Mouse (Mus musculus) MEL (cell line): ENCODE measurements around the gene Asb16. TPM values are rescaled to one million over a fixed set of nuclear protein-coding genes. Genes with fewer than 3 reads are reported as not detected.

Source experiments
- DNase-seq: peaks from one replicate; pipeline ENCODE4 v3.0.0; 2011; ENCODE audit warnings: low read depth, low spot score
- H3K27ac ChIP-seq: 2 replicates; pipeline ENCODE4 v1.5.1; 2012; ENCODE audit warnings: low read depth, mild to moderate bottlenecking, control low read depth, low read length, moderate library complexity; ENCODE audit not compliant: control insufficient read depth
- H3K27me3 ChIP-seq, 2 experiments: fragments of 150-350 bp in 1 of 2; sonication (generic) in 1 of 2; 2 replicates each; pipeline ENCODE4 v1.6.1; 2012; ENCODE audit warnings: low read length in 2 of 2, mild to moderate bottlenecking in 2 of 2, improper control_type of control experiment in 1 of 2, moderate library complexity in 1 of 2; ENCODE audit not compliant: insufficient read depth in 2 of 2, control insufficient read depth in 1 of 2
- H3K36me3 ChIP-seq, 2 experiments: 2 replicates each; pipeline ENCODE4 v1.6.1; 2012 to 2014; ENCODE audit warnings: low read length in 2 of 2, improper control_type of control experiment in 1 of 2, inconsistent platforms in 1 of 2, mild to moderate bottlenecking in 1 of 2; ENCODE audit not compliant: insufficient read depth in 2 of 2, control insufficient read depth in 1 of 2
- H3K4me1 ChIP-seq, 2 experiments: fragments of 150-350 bp in 1 of 2; sonication (generic) in 1 of 2; 2 replicates each; pipeline ENCODE4 v1.6.1; 2012; ENCODE audit warnings: low read length in 2 of 2, improper control_type of control experiment in 1 of 2, mild to moderate bottlenecking in 1 of 2; ENCODE audit not compliant: insufficient read depth in 2 of 2, control insufficient read depth in 1 of 2
- H3K4me3 ChIP-seq, 2 experiments: fragments of 150-350 bp in 1 of 2; sonication (generic) in 1 of 2; 2 replicates each; pipeline ENCODE4 v1.5.1; 2012; ENCODE audit warnings: low read depth in 2 of 2, low read length in 2 of 2, mild to moderate bottlenecking in 2 of 2, moderate library complexity in 2 of 2, control low read depth in 1 of 2, improper control_type of control experiment in 1 of 2; ENCODE audit not compliant: control insufficient read depth in 1 of 2, insufficient read depth in 1 of 2
- H3K79me2 ChIP-seq: 2 replicates; pipeline ENCODE4 v1.6.1; 2012; ENCODE audit warnings: mild to moderate bottlenecking, low read length, moderate library complexity; ENCODE audit not compliant: control insufficient read depth, poor library complexity, insufficient read depth
- H3K9ac ChIP-seq: 2 replicates; pipeline ENCODE4 v1.6.1; 2012; ENCODE audit warnings: low read depth, mild to moderate bottlenecking, control low read depth, low read length, moderate library complexity; ENCODE audit not compliant: control insufficient read depth, poor library complexity, severe bottlenecking
- H3K9me3 ChIP-seq: fragments of 150-350 bp; sonication (generic); replicated peaks from 2 replicates; pipeline ENCODE4 v1.6.1; 2012; ENCODE audit warnings: mild to moderate bottlenecking, low read length, improper control_type of control experiment, moderate library complexity; ENCODE audit not compliant: insufficient read depth
- CHD1 ChIP-seq: IDR thresholded peaks from 2 replicates; pipeline ENCODE4 v1.6.1; 2012; ENCODE audit warnings: low read depth, mild to moderate bottlenecking, inconsistent platforms, low read length, improper control_type of control experiment
- CHD2 ChIP-seq: IDR thresholded peaks from 2 replicates; pipeline ENCODE4 v1.6.1; 2011; ENCODE audit warnings: low read length, improper control_type of control experiment
- CTCF ChIP-seq, 3 experiments: IDR thresholded peaks in 2 of 3; conservative IDR thresholded peaks in 1 of 3; 2 replicates each; pipeline ENCODE4 v1.5.1; 2011 to 2012; ENCODE audit warnings: low read length in 3 of 3, low read depth in 2 of 3, mild to moderate bottlenecking in 2 of 3, improper control_type of control experiment in 1 of 3, inconsistent platforms in 1 of 3, mixed read lengths in 1 of 3, moderate library complexity in 1 of 3; ENCODE audit not compliant: control insufficient read depth in 1 of 3, insufficient read depth in 1 of 3, poor library complexity in 1 of 3, severe bottlenecking in 1 of 3
- ELF1 ChIP-seq: IDR thresholded peaks from 2 replicates; pipeline ENCODE4 v1.6.1; 2014; ENCODE audit warnings: low read depth, mild to moderate bottlenecking, inconsistent platforms, low read length, improper control_type of control experiment, moderate library complexity
- GATA1 ChIP-seq: IDR thresholded peaks from 2 replicates; pipeline ENCODE4 v1.6.1; 2011; ENCODE audit warnings: low read depth, low read length, improper control_type of control experiment
- HCFC1 ChIP-seq: IDR thresholded peaks from 2 replicates; pipeline ENCODE4 v1.6.1; 2012; ENCODE audit warnings: low read depth, mild to moderate bottlenecking, inconsistent platforms, low read length, improper control_type of control experiment, moderate library complexity
- KAT2A ChIP-seq: conservative IDR thresholded peaks from 2 replicates; pipeline ENCODE4 v1.6.1; 2012; ENCODE audit warnings: low read depth, low read length, improper control_type of control experiment, inconsistent platforms
- MAFK ChIP-seq: IDR thresholded peaks from 2 replicates; pipeline ENCODE4 v1.6.1; 2011; ENCODE audit warnings: low read depth, mild to moderate bottlenecking, low read length, improper control_type of control experiment, borderline replicate concordance
- MAZ ChIP-seq: IDR thresholded peaks from 2 replicates; pipeline ENCODE4 v1.6.1; 2012; ENCODE audit warnings: low read depth, mild to moderate bottlenecking, inconsistent platforms, low read length, improper control_type of control experiment
- MXI1 ChIP-seq: IDR thresholded peaks from 2 replicates; pipeline ENCODE4 v1.6.1; 2011; ENCODE audit warnings: mild to moderate bottlenecking, low read depth, low read length, improper control_type of control experiment
- NELFE ChIP-seq: IDR thresholded peaks from 2 replicates; pipeline ENCODE4 v1.6.1; 2011; ENCODE audit warnings: low read depth, low read length, improper control_type of control experiment
- NRF1 ChIP-seq: IDR thresholded peaks from 2 replicates; pipeline ENCODE4 v1.6.1; 2014; ENCODE audit warnings: low read depth, mild to moderate bottlenecking, inconsistent platforms, low read length, improper control_type of control experiment, moderate library complexity; ENCODE audit not compliant: poor library complexity, insufficient read depth, severe bottlenecking
- POLR2A ChIP-seq, 2 experiments: IDR thresholded peaks; 2 replicates each; pipeline ENCODE4 v1.6.1; 2011 to 2012; ENCODE audit warnings: low read length in 2 of 2, mild to moderate bottlenecking in 2 of 2, control low read depth in 1 of 2, improper control_type of control experiment in 1 of 2, low read depth in 1 of 2, moderate library complexity in 1 of 2; ENCODE audit not compliant: control insufficient read depth in 1 of 2, insufficient read depth in 1 of 2, poor library complexity in 1 of 2
- POLR2AphosphoS2 ChIP-seq: IDR thresholded peaks from 2 replicates; pipeline ENCODE4 v1.6.1; 2011; ENCODE audit warnings: low read length, improper control_type of control experiment
- POLR2AphosphoS5 ChIP-seq: IDR thresholded peaks from 2 replicates; pipeline ENCODE4 v1.6.1; 2012; ENCODE audit warnings: low read depth, borderline replicate concordance, mild to moderate bottlenecking, inconsistent platforms, low read length, moderate library complexity, mixed read lengths
- RAD21 ChIP-seq: IDR thresholded peaks from 2 replicates; pipeline ENCODE4 v1.6.1; 2011; ENCODE audit warnings: mild to moderate bottlenecking, low read depth, low read length, improper control_type of control experiment
- TAL1 ChIP-seq: IDR thresholded peaks from 2 replicates; pipeline ENCODE4 v1.6.1; 2012; ENCODE audit warnings: mild to moderate bottlenecking, inconsistent platforms, low read length, moderate library complexity, mixed read lengths
- TCF12 ChIP-seq: IDR thresholded peaks from 2 replicates; pipeline ENCODE4 v1.6.1; 2014; ENCODE audit warnings: low read depth, mild to moderate bottlenecking, inconsistent platforms, low read length, improper control_type of control experiment, moderate library complexity
- UBTF ChIP-seq: IDR thresholded peaks from 2 replicates; pipeline ENCODE4 v1.6.1; 2012; ENCODE audit warnings: low read depth, mild to moderate bottlenecking, inconsistent platforms, low read length, improper control_type of control experiment, moderate library complexity, borderline replicate concordance; ENCODE audit not compliant: insufficient read depth
- USF1 ChIP-seq: IDR thresholded peaks from 2 replicates; pipeline ENCODE4 v1.6.1; 2014; ENCODE audit warnings: low read depth, mild to moderate bottlenecking, inconsistent platforms, low read length, improper control_type of control experiment, moderate library complexity
- ZC3H11A ChIP-seq: IDR thresholded peaks from 2 replicates; pipeline ENCODE4 v1.6.1; 2012; ENCODE audit warnings: low read depth, mild to moderate bottlenecking, inconsistent platforms, low read length, improper control_type of control experiment
- ZKSCAN1 ChIP-seq: IDR thresholded peaks from 2 replicates; pipeline ENCODE4 v1.6.1; 2012; ENCODE audit warnings: low read depth, mild to moderate bottlenecking, inconsistent platforms, low read length, improper control_type of control experiment, moderate library complexity
- polyA plus RNA-seq, 2 experiments: library from polyadenylated mRNA; stranded (reverse) in 1 of 2; unstranded in 1 of 2; fragments of >175 nt in 1 of 2; fragments of >200 nt in 1 of 2; gene quantifications; 2 replicates each; pipeline versions ENCODE4 v1.2.1 to v1.2.4; 2012; ENCODE audit warnings: low replicate concordance in 2 of 2, low read depth in 1 of 2; ENCODE audit not compliant: insufficient read length in 2 of 2, insufficient read depth in 1 of 2, missing spikeins in 1 of 2
- total RNA-seq: library from RNA; depleted of rRNA; stranded (reverse); fragments of 300-350 nt; gene quantifications from 2 replicates; pipeline ENCODE4 v1.2.3, GENCODE M21; 2012

The Asb16 gene
- total and polyA plus RNA-seq, 3 experiments: 4.4 to 8.5 TPM; not detected in 1

DNA sequence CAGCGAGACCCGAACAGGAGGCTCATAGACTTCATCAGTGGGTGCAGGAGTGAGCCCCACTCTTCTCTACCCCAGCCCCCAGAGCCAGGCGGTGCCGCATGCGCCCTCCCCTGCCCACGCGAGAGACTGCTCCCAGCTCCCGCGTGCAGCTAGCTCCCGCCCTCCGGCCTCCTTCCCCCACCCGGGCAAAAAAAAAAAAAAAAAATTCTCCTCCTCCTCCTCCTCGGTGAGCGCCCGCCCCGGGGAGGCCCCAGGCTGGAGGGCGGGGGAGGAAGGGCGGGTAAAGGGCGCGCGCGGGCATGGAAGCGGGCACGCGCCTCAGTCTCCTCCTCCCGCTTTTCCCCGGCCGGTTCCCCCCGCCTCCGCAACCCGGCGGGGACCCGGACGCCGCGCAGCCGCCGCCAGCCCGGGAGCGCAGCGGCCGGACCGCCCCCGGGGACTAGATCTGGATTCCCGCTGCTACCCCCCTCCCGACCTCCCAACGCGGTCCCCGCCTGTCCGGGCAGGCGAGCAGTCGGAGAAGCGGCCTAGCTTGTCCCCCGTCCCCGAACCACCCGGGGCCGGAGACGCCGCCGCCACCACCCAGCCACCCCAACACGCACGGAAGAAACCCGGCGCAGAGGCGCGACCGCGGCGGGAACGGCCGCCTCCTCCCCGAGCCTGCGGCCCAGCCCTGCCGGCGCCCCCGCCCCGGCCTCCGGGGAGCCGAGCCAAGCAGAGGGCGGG is 48.2 kb downstream of the Asb16 start (continued):
- TF ChIP-seq CTCF (IDR thresholded peaks at IDR 0.05 in 2 of 3, conservative IDR thresholded peaks at IDR 0.05 in 1 of 3; ENCODE audit: control insufficient read depth in 1 of 3, insufficient read depth in 1 of 3, low read depth in 2 of 3, low read length in 3 of 3, poor library complexity in 1 of 3, severe bottlenecking in 1 of 3) (no peak; a peak in 1 of 6 replicates), MAZ (peak; percentile 99), ELF1 (peak; percentile 50; the same call in 1 of the 2 replicates), KAT2A (no peak), POLR2A (IDR thresholded peaks at IDR 0.05; ENCODE audit: control insufficient read depth in 1 of 2, insufficient read depth in 1 of 2, low read depth in 1 of 2, low read length in 2 of 2, poor library complexity in 1 of 2) (peak; percentile 45 to 79), USF1 (peak; percentile 7; the same call in 1 of the 2 replicates), MXI1 (peak; percentile 92), POLR2AphosphoS2 (peak; percentile 22; the same call in 1 of the 2 replicates), CHD2 (peak; percentile 26; the same call in 1 of the 2 replicates), NELFE (peak; percentile 89), TAL1 (no peak), NRF1 (peak; percentile 56; the same call in 1 of the 2 replicates), TCF12 (peak; percentile 72), ZC3H11A (no peak), GATA1 (no peak), MAFK (no peak), POLR2AphosphoS5 (no peak), RAD21 (no peak), CHD1 (peak; percentile 55; the same call in 1 of the 2 replicates), ZKSCAN1 (peak; percentile 63; the same call in 1 of the 2 replicates), HCFC1 (peak; percentile 75)

DNA sequence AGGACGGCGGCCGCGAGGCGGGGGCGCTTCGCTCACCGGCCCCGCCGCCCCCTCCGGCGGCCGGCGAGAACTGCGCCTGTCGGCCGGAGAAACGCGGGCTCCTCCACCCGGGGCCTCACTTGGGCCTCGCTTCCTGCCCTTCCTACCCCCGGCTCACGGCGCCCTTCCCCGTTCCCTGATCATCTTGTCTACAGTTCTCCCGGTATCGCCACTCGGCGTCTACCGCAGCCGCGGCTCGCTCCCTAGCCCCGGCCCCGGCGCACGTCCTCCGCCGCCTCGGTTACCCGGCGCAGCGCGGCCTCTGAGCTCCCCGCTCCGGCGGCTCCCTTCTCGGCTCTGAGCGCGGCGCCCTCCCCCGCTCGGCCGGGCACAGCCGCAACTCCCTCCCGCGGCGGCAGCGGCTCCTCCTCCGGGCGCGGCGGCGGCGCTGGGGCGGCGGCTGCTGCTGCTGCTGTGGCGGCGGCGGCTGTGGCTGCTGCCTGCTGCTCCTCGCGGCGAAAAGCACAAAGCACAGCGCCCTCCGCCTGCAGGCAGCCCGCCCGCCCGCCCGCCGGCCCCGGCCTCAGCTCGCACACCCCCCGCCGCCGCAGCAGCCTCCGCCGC is 48.9 kb downstream of the Asb16 start:
- Histone ChIP-seq H3K9ac (peak overlapping the region; percentile 99), H3K79me2 (peaks cover 59% of the 10 kb centered on the region), H3K36me3 (peaks cover 4 to 16% of the 10 kb centered on the region in 2 experiments; a peak in 3 of 4 replicates), H3K4me1 (peaks cover 4 to 18% of the 10 kb centered on the region in 2 experiments), H3K27me3 (no peaks in the 10 kb centered on the region), H3K27ac (peak overlapping the region; percentile 91), H3K9me3 (no peaks in the 10 kb centered on the region), H3K4me3 (peak overlapping the region; percentile 95 to 97)
- peak; percentile 65 for DNase-seq
- TF ChIP-seq CHD1 (no peak), TAL1 (no peak), TCF12 (peak; percentile 30; the same call in 1 of the 2 replicates), UBTF (peak; percentile 95; the same call in 1 of the 2 replicates), USF1 (no peak)
- TF ChIP-seq, all 39 proteins: peak for 2
